Mouse (Mus musculus) forebrain, embryonic 11.5 days (tissue): ENCODE results near the gene Ndufaf2. TPM values are rescaled to one million over a fixed set of nuclear protein-coding genes. Genes with fewer than 3 reads are reported as not detected.

Source experiments
- ATAC-seq: fragments of 200-750 bp; cut with Nextera tagmentation; replicated peaks from 2 replicates; pipeline ENCODE4 v1.8.0; 2017; ENCODE audit warnings: moderate TSS enrichment; ENCODE audit not compliant: low FRiP score
- DNase-seq: peaks from one replicate; pipeline ENCODE4 v3.0.0-alpha.2; 2017; ENCODE audit warnings: low spot score
- H3K27ac ChIP-seq: fragments of 300-500 bp; sonication (generic); 2 replicates; pipeline ENCODE4 v1.5.1; 2014; ENCODE audit warnings: low read depth, low read length
- H3K27me3 ChIP-seq: fragments of 300-500 bp; sonication (generic); 2 replicates; pipeline ENCODE4 v1.6.1; 2014; ENCODE audit warnings: mild to moderate bottlenecking, low read length, mixed read lengths; ENCODE audit not compliant: control insufficient read depth, insufficient read depth
- H3K36me3 ChIP-seq: fragments of 300-500 bp; sonication (generic); 2 replicates; pipeline ENCODE4 v1.6.1; 2014; ENCODE audit warnings: mild to moderate bottlenecking, low read length, moderate library complexity, mixed read lengths; ENCODE audit not compliant: control insufficient read depth, insufficient read depth
- H3K4me1 ChIP-seq: fragments of 300-500 bp; sonication (generic); replicated peaks from 2 replicates; pipeline ENCODE4 v1.6.1; 2014; ENCODE audit warnings: low read length, mixed read lengths; ENCODE audit not compliant: control insufficient read depth, insufficient read depth
- H3K4me2 ChIP-seq: fragments of 300-500 bp; sonication (generic); 2 replicates; pipeline ENCODE4 v1.6.1; 2014; ENCODE audit warnings: low read depth, mild to moderate bottlenecking, low read length, moderate library complexity, mixed read lengths; ENCODE audit not compliant: severe bottlenecking
- H3K4me3 ChIP-seq: fragments of 300-500 bp; sonication (generic); 2 replicates; pipeline ENCODE4 v1.5.1; 2014; ENCODE audit warnings: low read depth, low read length
- H3K9ac ChIP-seq: fragments of 300-500 bp; sonication (generic); 2 replicates; pipeline ENCODE4 v1.6.1; 2014; ENCODE audit warnings: low read length
- H3K9me3 ChIP-seq: fragments of 300-500 bp; sonication (generic); 2 replicates; pipeline ENCODE4 v1.6.1; 2016; ENCODE audit warnings: low read length, mixed read lengths; ENCODE audit not compliant: control insufficient read depth
- WGBS: fragments of 180-500 bp; shearing (Covaris S2); extraction: QIAGEN DNeasy Blood & Tissue Kit; methylation state at CpG from one replicate; pipeline ENCODE4 v1.1.7; 2014; 5-methylcytosine and 5-hydroxymethylcytosine counted together
- polyA plus RNA-seq: library from polyadenylated mRNA; unstranded; fragments of >200 nt; fragmentation: Nextera tagmentation; extraction: Ambion mirVana; gene quantifications from 2 replicates; pipeline ENCODE4 v1.2.1, GENCODE M21; 2014

Ndufaf2 gene
- polyA plus RNA-seq, 1 experiment from 2014 or later = 96.1 TPM

- Histone ChIP-seq H3K27me3 (no peaks in the 10 kb centered on the region), H3K9ac (no peak overlapping the region), H3K4me3 (no peak overlapping the region), H3K4me1 (peaks cover 3% of the 10 kb centered on the region; the same call in 1 of the 2 replicates), H3K36me3 (no peaks in the 10 kb centered on the region), H3K27ac (no peak overlapping the region), H3K4me2 (no peak overlapping the region), H3K9me3 (no peaks in the 10 kb centered on the region)
- 86% methylated on average over 1 of the region's 1 CpGs for WGBS
- DNase-seq (no peak), ATAC-seq (no peak)
Observed at GRCm38 (mm10) chr13:108118188-108118587, 40.2 kb downstream of the Ndufaf2 start.

DNA sequence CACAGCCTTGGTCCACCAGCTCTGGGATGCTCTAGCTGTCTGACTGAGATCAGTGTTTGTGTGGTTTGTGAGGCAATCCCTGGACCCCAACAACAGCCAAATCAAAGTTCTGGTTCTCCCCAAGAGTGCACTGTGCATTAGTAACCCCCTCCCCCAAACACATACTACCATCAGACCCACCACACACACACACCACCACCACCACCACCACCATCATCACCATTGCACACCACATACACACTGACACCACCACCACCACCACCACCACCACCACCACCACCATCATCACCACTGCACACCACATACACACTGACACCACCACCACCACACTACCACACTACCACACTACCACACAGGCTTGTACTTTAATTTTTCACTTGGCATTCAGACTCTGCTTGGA, 40.8 kb downstream of the Ndufaf2 start:
- H3K4me1 ChIP-seq = no peaks in the 10 kb centered on the region
- no peak overlapping the region for H3K4me3 ChIP-seq
- ATAC-seq (no peak), DNase-seq (no peak)
- H3K27me3 ChIP-seq = no peaks in the 10 kb centered on the region
- H3K9me3 ChIP-seq = no peaks in the 10 kb centered on the region
- H3K36me3 ChIP-seq = no peaks in the 10 kb centered on the region
- H3K4me2 ChIP-seq = no peak overlapping the region
- no peak overlapping the region for H3K9ac ChIP-seq
- H3K27ac ChIP-seq = no peak overlapping the region

- Histone ChIP-seq H3K36me3 (no peaks in the 10 kb centered on the region), H3K4me1 (no peaks in the 10 kb centered on the region), H3K9me3 (no peaks in the 10 kb centered on the region), H3K9ac (no peak overlapping the region), H3K4me2 (no peak overlapping the region), H3K4me3 (no peak overlapping the region), H3K27ac (no peak overlapping the region), H3K27me3 (no peaks in the 10 kb centered on the region)
- ATAC-seq = no peak
- no peak for DNase-seq
- WGBS = 86% methylated on average over 3 of the region's 3 CpGs
Observed at GRCm38 (mm10) chr13:108114257-108114656, 44.2 kb downstream of the Ndufaf2 start.

DNA sequence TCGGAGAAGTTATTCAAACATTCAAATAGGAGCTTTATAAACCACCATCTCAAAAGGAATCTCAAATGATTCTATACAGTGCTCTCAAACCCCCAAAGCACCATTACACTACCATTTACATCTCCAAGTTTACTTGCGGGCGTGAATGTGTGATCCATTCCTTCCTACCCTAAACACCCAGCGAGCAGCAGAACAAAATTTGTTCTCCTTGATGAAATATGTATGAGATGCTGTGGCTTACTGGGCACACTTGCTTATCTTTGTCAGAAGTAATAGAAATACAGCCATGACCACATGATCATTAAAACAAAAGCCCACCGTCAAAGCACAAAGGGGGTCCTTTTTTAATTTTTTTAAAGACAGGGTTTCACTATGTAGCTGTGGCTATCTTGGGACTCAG, 44.9 kb downstream of the Ndufaf2 start:
- Histone ChIP-seq H3K27ac (no peak overlapping the region), H3K36me3 (no peaks in the 10 kb centered on the region), H3K4me1 (no peaks in the 10 kb centered on the region), H3K4me2 (no peak overlapping the region), H3K4me3 (no peak overlapping the region), H3K9me3 (no peaks in the 10 kb centered on the region), H3K9ac (no peak overlapping the region), H3K27me3 (no peaks in the 10 kb centered on the region)
- ATAC-seq = no peak
- 91% methylated on average over 5 of the region's 5 CpGs for WGBS
- DNase-seq = no peak

DNA sequence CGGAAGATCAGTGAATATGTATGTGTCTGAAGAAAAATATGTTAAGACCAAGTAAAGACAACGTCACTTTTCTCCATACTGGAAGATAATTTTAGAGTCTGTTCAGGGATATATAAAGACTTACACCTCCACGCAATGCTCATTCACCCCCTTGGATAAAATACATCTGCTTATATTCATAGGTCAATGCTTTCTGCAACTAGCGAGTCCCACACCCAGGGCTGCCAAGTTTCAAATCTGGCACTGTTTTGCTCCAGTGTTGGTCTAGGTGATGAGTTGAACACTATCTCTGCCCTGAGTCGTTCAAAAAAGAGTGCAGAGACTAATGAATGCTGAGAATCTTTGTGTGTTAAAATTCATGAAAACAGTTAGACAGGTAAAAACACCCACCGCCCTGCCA, 47.5 kb downstream of the Ndufaf2 start:
- Histone ChIP-seq H3K27me3 (no peaks in the 10 kb centered on the region), H3K4me3 (no peak overlapping the region), H3K36me3 (no peaks in the 10 kb centered on the region), H3K9ac (no peak overlapping the region), H3K4me1 (no peaks in the 10 kb centered on the region), H3K27ac (no peak overlapping the region), H3K9me3 (no peaks in the 10 kb centered on the region), H3K4me2 (no peak overlapping the region)
- WGBS = 95% methylated on average over 6 of the region's 6 CpGs
- ATAC-seq = no peak
- DNase-seq = no peak

GRCm38 (mm10) chr13:108100700-108101099, 57.7 kb downstream of the Ndufaf2 start:
- no peak for ATAC-seq
- WGBS = 76% methylated on average over 2 of the region's 2 CpGs
- no peaks in the 10 kb centered on the region for H3K27me3 ChIP-seq

DNA sequence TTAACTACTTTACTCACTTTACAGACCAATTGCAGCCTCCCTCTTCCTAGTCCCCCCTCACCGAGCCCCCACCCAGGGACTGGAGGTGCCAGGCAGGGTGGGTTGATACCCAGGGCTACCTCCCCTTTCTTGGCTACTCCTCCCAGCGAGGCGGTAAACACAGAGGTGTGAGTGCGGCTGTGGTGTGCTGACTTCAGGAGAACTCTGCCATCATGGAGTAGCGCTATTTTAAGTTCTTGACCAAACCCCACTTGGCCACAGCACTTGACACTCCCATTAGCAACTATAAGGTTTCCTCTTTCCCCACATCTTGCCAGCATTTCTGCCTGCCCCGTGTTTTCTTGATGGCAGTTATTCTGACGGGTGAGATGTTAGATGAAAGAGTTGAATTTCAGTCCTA, 62.0 kb downstream of the Ndufaf2 start:
- Histone ChIP-seq H3K36me3 (no peaks in the 10 kb centered on the region), H3K9ac (no peak overlapping the region), H3K27me3 (no peaks in the 10 kb centered on the region), H3K9me3 (no peaks in the 10 kb centered on the region), H3K4me2 (no peak overlapping the region), H3K4me3 (no peak overlapping the region), H3K4me1 (no peaks in the 10 kb centered on the region), H3K27ac (no peak overlapping the region)
- DNase-seq = no peak
- 90% methylated on average over 7 of the region's 7 CpGs for WGBS
- ATAC-seq = no peak

More at GRCm38 (mm10) chr13:108100700-108101099, 57.7 kb downstream of the Ndufaf2 start:
- DNase-seq = no peak
- Histone ChIP-seq H3K9ac (no peak overlapping the region), H3K9me3 (no peaks in the 10 kb centered on the region), H3K4me2 (no peak overlapping the region), H3K4me1 (no peaks in the 10 kb centered on the region), H3K4me3 (no peak overlapping the region), H3K36me3 (no peaks in the 10 kb centered on the region), H3K27ac (no peak overlapping the region)

DNA sequence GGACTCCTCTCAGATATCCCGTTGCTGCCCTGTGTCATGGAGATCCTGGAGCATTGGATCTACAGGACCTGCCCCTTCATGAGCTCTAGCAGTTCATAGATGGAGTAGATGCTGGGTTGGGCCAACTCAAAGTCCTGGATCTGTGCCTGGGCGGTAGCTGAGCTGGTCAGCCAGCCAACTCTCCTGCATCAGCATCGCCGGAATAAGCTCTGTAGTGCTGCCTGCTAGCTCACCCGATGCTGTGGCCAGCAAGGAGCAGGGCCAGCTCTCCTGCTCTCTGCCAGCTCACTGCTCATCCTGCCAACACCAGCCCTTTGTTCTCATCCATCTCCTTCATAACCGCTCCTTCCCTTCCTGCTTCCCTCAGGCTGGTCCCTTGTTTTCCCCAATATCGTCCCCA, 62.8 kb downstream of the Ndufaf2 start:
- no peak overlapping the region for H3K4me2 ChIP-seq
- H3K4me1 ChIP-seq = no peaks in the 10 kb centered on the region
- no peaks in the 10 kb centered on the region for H3K36me3 ChIP-seq
- H3K27ac ChIP-seq = no peak overlapping the region
- H3K4me3 ChIP-seq = no peak overlapping the region
- H3K9ac ChIP-seq = no peak overlapping the region
- H3K9me3 ChIP-seq = no peaks in the 10 kb centered on the region
- no peaks in the 10 kb centered on the region for H3K27me3 ChIP-seq
- DNase-seq = no peak
- ATAC-seq = no peak
- 92% methylated on average over 7 of the region's 7 CpGs for WGBS

- no peak overlapping the region for H3K9ac ChIP-seq
- DNase-seq = no peak
- H3K27me3 ChIP-seq = no peaks in the 10 kb centered on the region
- H3K36me3 ChIP-seq = no peaks in the 10 kb centered on the region
- no peak overlapping the region for H3K4me2 ChIP-seq
- no peak overlapping the region for H3K4me3 ChIP-seq
- ATAC-seq = no peak
- WGBS = 90% methylated on average over 5 of the region's 5 CpGs
- H3K27ac ChIP-seq = no peak overlapping the region
- H3K9me3 ChIP-seq = no peaks in the 10 kb centered on the region
- H3K4me1 ChIP-seq = no peaks in the 10 kb centered on the region
Observed at GRCm38 (mm10) chr13:108094681-108095080, 63.7 kb downstream of the Ndufaf2 start.
